26 mouse cellular contexts compared by ENCODE assay signal in the genomic region with DNA sequence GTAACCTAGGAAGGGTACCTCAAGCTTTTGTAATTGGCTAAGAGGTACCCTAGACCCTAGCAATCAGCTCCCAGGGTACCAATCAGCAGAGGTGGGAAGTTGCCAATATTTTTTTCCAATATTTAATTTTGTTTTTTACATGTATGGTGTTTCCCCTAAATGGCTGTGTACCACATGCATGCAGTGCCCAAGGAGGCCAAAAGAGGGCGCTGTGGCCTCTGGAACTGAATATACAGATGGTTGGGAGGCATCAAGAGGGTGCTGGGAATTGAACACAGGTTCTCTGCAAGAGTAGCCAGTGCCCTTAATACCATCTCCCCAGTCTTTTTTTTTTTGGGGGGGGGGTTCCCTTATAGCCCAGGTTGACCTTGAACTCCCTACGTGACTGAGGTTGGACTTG. TPM values are rescaled to one million over a fixed set of nuclear protein-coding genes. Genes with fewer than 3 reads are reported as not detected.
DNase-seq lines count a peak whose midpoint lies in the region; ATAC-seq and TF ChIP-seq lines count a peak whose summit lies in the region.
"Had no signal": no experiment of that assay in that cellular context is flagged by ENCODE, and none has a peak within 500 bp of the region (broad histone marks: within the 10 kb centered on the region; RNA-seq: fewer than 3 reads in every experiment).

No protein-coding gene starts in this region.

- no peaks in the 10 kb centered on the region for H3K36me3 ChIP-seq in liver, embryonic 14.5 days (replicated peaks; ENCODE audit: control insufficient read depth, insufficient read depth, low read depth)
- H3K36me3 ChIP-seq in liver, embryonic 11.5 days (ENCODE audit: control insufficient read depth, insufficient read depth, low read length): no peaks in the 10 kb centered on the region
- H3K36me3 ChIP-seq in small intestine, adult 2 months (ENCODE audit: control insufficient read depth, insufficient read depth, low read length): no peaks in the 10 kb centered on the region
- H3K36me3 ChIP-seq in midbrain, embryonic 10.5 days: no peaks in the 10 kb centered on the region
- H3K36me3 ChIP-seq: limb, embryonic 13.5 days; lung, embryonic 15.5 days; stomach, embryonic 15.5 days had no signal

- TF ChIP-seq POLR2A in small intestine, adult 2 months (IDR thresholded peaks at IDR 0.05; ENCODE audit: low read depth, low read length): no peak

- no peak overlapping the region for H3K27ac ChIP-seq in liver, embryonic 14.5 days
- no peak overlapping the region for H3K27ac ChIP-seq in liver, embryonic 11.5 days (ENCODE audit: low read depth, low read length)
- no peak overlapping the region for H3K27ac ChIP-seq in small intestine, adult 2 months (ENCODE audit: insufficient read depth, low read depth, low read length)
- H3K27ac ChIP-seq in midbrain, embryonic 10.5 days (replicated peaks): no peak overlapping the region
- H3K27ac ChIP-seq: forebrain, embryonic 13.5 days; hindbrain, postnatal 0 days; limb, embryonic 13.5 days; lung, embryonic 15.5 days; stomach, embryonic 15.5 days had no signal

- H3K9ac ChIP-seq in liver, embryonic 14.5 days (replicated peaks): no peak overlapping the region
- H3K9ac ChIP-seq in liver, embryonic 11.5 days (ENCODE audit: low read depth, low read length): no peak overlapping the region
- H3K9ac ChIP-seq: forebrain, embryonic 13.5 days; limb, embryonic 13.5 days; lung, embryonic 15.5 days; stomach, embryonic 15.5 days had no signal

- ATAC-seq in liver, embryonic 14.5 days (ENCODE audit: insufficient read depth): no peak
- ATAC-seq in liver, embryonic 11.5 days (replicated peaks; ENCODE audit: low FRiP score): no peak
- ATAC-seq: forebrain, embryonic 13.5 days; hindbrain, postnatal 0 days; midbrain, embryonic 16.5 days had no signal

- H3K4me2 ChIP-seq in liver, embryonic 14.5 days (ENCODE audit: low read depth): no peak overlapping the region
- H3K4me2 ChIP-seq in liver, embryonic 11.5 days: no peak overlapping the region
- H3K4me2 ChIP-seq: forebrain, embryonic 13.5 days; heart, embryonic 11.5 days; limb, embryonic 13.5 days; lung, embryonic 15.5 days; stomach, embryonic 15.5 days had no signal

- peak; percentile 71 for DNase-seq in heart, adult 11 months
- DNase-seq in heart, postnatal 4 days: no peak
- no peak for DNase-seq in liver, embryonic 14.5 days (ENCODE audit: low read depth in 3 of 3, low spot score in 3 of 3)
- DNase-seq in liver, embryonic 11.5 days (ENCODE audit: low spot score): no peak
- DNase-seq in ES-CJ7 (ENCODE audit: low read depth, low spot score): peak; percentile 35
- no peak for DNase-seq in midbrain, embryonic 10.5 days (ENCODE audit: low spot score)
- DNase-seq: cerebellum, postnatal 14 days; gastrocnemius, postnatal 36 days; thymus, postnatal 25 days had no signal

- H3K9me3 ChIP-seq in liver, embryonic 14.5 days (ENCODE audit: control insufficient read depth, low read length): no peaks in the 10 kb centered on the region
- H3K9me3 ChIP-seq in liver, embryonic 11.5 days (ENCODE audit: control insufficient read depth, low read length): no peaks in the 10 kb centered on the region
- H3K9me3 ChIP-seq in midbrain, embryonic 10.5 days (replicated peaks): peaks cover 11% of the 10 kb centered on the region
- H3K9me3 ChIP-seq: forebrain, embryonic 13.5 days; limb, embryonic 13.5 days; lung, embryonic 15.5 days; stomach, embryonic 15.5 days had no signal

- 44% methylated on average over 2 of the region's 2 CpGs for whole genome bisulfite sequencing in liver, embryonic 14.5 days (ENCODE audit: insufficient replicate concordance)
- 57% methylated on average over 2 of the region's 2 CpGs for WGBS in liver, embryonic 11.5 days
- WGBS in small intestine, adult 2 months: 62% methylated on average over 2 of the region's 2 CpGs
- 61% methylated on average over 2 of the region's 2 CpGs for WGBS in midbrain, embryonic 10.5 days

- no peaks in the 10 kb centered on the region for H3K4me1 ChIP-seq in liver, embryonic 14.5 days (replicated peaks; ENCODE audit: control insufficient read depth in 2 of 2, insufficient read depth in 2 of 2, low read length in 1 of 2)
- H3K4me1 ChIP-seq in liver, embryonic 11.5 days (replicated peaks; ENCODE audit: control insufficient read depth, insufficient read depth, low read length): no peaks in the 10 kb centered on the region
- H3K4me1 ChIP-seq in small intestine, adult 2 months (ENCODE audit: control insufficient read depth, insufficient read depth, insufficient read length, low read length): peaks cover 4% of the 10 kb centered on the region
- no peaks in the 10 kb centered on the region for H3K4me1 ChIP-seq in midbrain, embryonic 10.5 days
- H3K4me1 ChIP-seq: forebrain, embryonic 13.5 days had no signal

- no peaks in the 10 kb centered on the region for H3K27me3 ChIP-seq in liver, embryonic 14.5 days (ENCODE audit: control insufficient read depth, insufficient read depth, low read length)
- H3K27me3 ChIP-seq in liver, embryonic 11.5 days (replicated peaks; ENCODE audit: control insufficient read depth, insufficient read depth, low read length): no peaks in the 10 kb centered on the region
- no peaks in the 10 kb centered on the region for H3K27me3 ChIP-seq in small intestine, adult 2 months (ENCODE audit: control insufficient read depth, insufficient read depth, low read length)
- H3K27me3 ChIP-seq in midbrain, embryonic 10.5 days (ENCODE audit: low read depth, poor library complexity, severe bottlenecking): no peaks in the 10 kb centered on the region
- H3K27me3 ChIP-seq: forebrain, embryonic 13.5 days; limb, embryonic 13.5 days; lung, embryonic 15.5 days; stomach, embryonic 15.5 days had no signal

- TF ChIP-seq CTCF in liver, embryonic 14.5 days (IDR thresholded peaks at IDR 0.05; ENCODE audit: low read depth): peak; percentile 44
- peak; percentile 22; the same call in 1 of the 2 replicates for TF ChIP-seq CTCF in small intestine, adult 2 months (IDR thresholded peaks at IDR 0.05; ENCODE audit: extremely low read depth, insufficient read length, insufficient replicate concordance, low read depth, low read length)

- TF ChIP-seq EP300 in liver, embryonic 14.5 days (IDR thresholded peaks at IDR 0.05; ENCODE audit: low read depth): no peak

- no peak overlapping the region for H3K4me3 ChIP-seq in liver, embryonic 14.5 days (ENCODE audit: insufficient read depth in 1 of 2, low read depth in 2 of 2, low read length in 2 of 2)
- H3K4me3 ChIP-seq in liver, embryonic 11.5 days (ENCODE audit: low read depth, low read length): no peak overlapping the region
- H3K4me3 ChIP-seq in small intestine, adult 2 months (ENCODE audit: low read depth, low read length): no peak overlapping the region
- no peak overlapping the region for H3K4me3 ChIP-seq in midbrain, embryonic 10.5 days
- H3K4me3 ChIP-seq: forebrain, embryonic 13.5 days; limb, embryonic 13.5 days; lung, embryonic 15.5 days; stomach, embryonic 15.5 days had no signal

RNA-seq across cellular contexts. Expression of a gene that starts 11.7 kb away (rescaled TPM):
- not detected for total RNA-seq in heart, postnatal 4 days (2021)
- polyA plus RNA-seq in liver, embryonic 14.5 days (2012; rRNA removed): 0.09 and 0.21 TPM in 2 replicates
- 0.32 and 0.45 TPM in 2 replicates for polyA plus RNA-seq in liver, embryonic 14.5 days (2014; fragmentation: Nextera tagmentation; extraction: Ambion mirVana)
- not detected in 2 replicates for polyA plus RNA-seq in liver, embryonic 11.5 days (2014; fragmentation: Nextera tagmentation; extraction: Ambion mirVana)
- 0.24 and 0.30 TPM in 2 replicates for polyA plus RNA-seq in small intestine, adult 2 months (2012; rRNA removed)
- not detected in 2 replicates for polyA plus RNA-seq in midbrain, embryonic 10.5 days (2016; fragmentation: Nextera tagmentation; extraction: Ambion mirVana)
- total RNA-seq: ES-E14; hindbrain, postnatal 0 days; megakaryocyte, adult 5-6 weeks had no signal
- polyA plus RNA-seq: forebrain, embryonic 13.5 days; heart, embryonic 11.5 days; kidney, embryonic 14.5 days; limb, embryonic 13.5 days; midbrain, embryonic 16.5 days; neural tube, embryonic 11.5 days had no signal

RNA-seq across cellular contexts. Expression of a gene that starts 22.1 kb away (rescaled TPM):
- total RNA-seq in heart, postnatal 4 days (2021): not detected
- polyA plus RNA-seq in liver, embryonic 14.5 days (2012; rRNA removed): not detected in 2 replicates
- not detected in 2 replicates for polyA plus RNA-seq in liver, embryonic 14.5 days (2014; fragmentation: Nextera tagmentation; extraction: Ambion mirVana)
- polyA plus RNA-seq in liver, embryonic 11.5 days (2014; fragmentation: Nextera tagmentation; extraction: Ambion mirVana): not detected in 2 replicates
- not detected in 2 replicates for polyA plus RNA-seq in small intestine, adult 2 months (2012; rRNA removed)
- polyA plus RNA-seq in midbrain, embryonic 10.5 days (2016; fragmentation: Nextera tagmentation; extraction: Ambion mirVana): 0.12 and 0.19 TPM in 2 replicates
- total RNA-seq: adrenal gland, adult 18-20 months; gastrocnemius, postnatal 36 days; heart, postnatal 25 days; hindbrain, postnatal 0 days; layer of hippocampus, adult 8-10 months; left cerebral cortex, postnatal 10 days; megakaryocyte, adult 5-6 weeks had no signal
- polyA plus RNA-seq: heart, embryonic 11.5 days; kidney, embryonic 14.5 days; limb, embryonic 13.5 days; neural tube, embryonic 11.5 days; spleen, adult 2 months; stomach, embryonic 15.5 days had no signal

RNA-seq across cellular contexts. Expression of a gene that starts 35.2 kb away (rescaled TPM):
- total RNA-seq in heart, postnatal 4 days (2021): 10 to 100 TPM; 57.0 to 59.0 TPM
- polyA plus RNA-seq in liver, embryonic 14.5 days (2012; rRNA removed): 22.2 and 23.3 TPM in 2 replicates
- 11.7 and 13.8 TPM in 2 replicates for polyA plus RNA-seq in liver, embryonic 14.5 days (2014; fragmentation: Nextera tagmentation; extraction: Ambion mirVana)
- 37.1 and 39.7 TPM in 2 replicates for polyA plus RNA-seq in liver, embryonic 11.5 days (2014; fragmentation: Nextera tagmentation; extraction: Ambion mirVana)
- polyA plus RNA-seq in small intestine, adult 2 months (2012; rRNA removed): 64.8 and 129 TPM in 2 replicates
- 80.4 and 84.4 TPM in 2 replicates for polyA plus RNA-seq in midbrain, embryonic 10.5 days (2016; fragmentation: Nextera tagmentation; extraction: Ambion mirVana)

RNA-seq across cellular contexts. Expression of a gene that starts 47.3 kb away (rescaled TPM):
- 10 to 100 TPM; 24.7 to 27.8 TPM for total RNA-seq in heart, postnatal 4 days (2021)
- 15.2 and 15.9 TPM in 2 replicates for polyA plus RNA-seq in liver, embryonic 14.5 days (2012; rRNA removed)
- 18.3 and 19.1 TPM in 2 replicates for polyA plus RNA-seq in liver, embryonic 14.5 days (2014; fragmentation: Nextera tagmentation; extraction: Ambion mirVana)
- polyA plus RNA-seq in liver, embryonic 11.5 days (2014; fragmentation: Nextera tagmentation; extraction: Ambion mirVana): 40.9 and 44.8 TPM in 2 replicates
- 42.9 and 77.3 TPM in 2 replicates for polyA plus RNA-seq in small intestine, adult 2 months (2012; rRNA removed)
- 69.0 and 71.0 TPM in 2 replicates for polyA plus RNA-seq in midbrain, embryonic 10.5 days (2016; fragmentation: Nextera tagmentation; extraction: Ambion mirVana)

RNA-seq across cellular contexts. Expression of a gene that starts 49.5 kb away (rescaled TPM):
- total RNA-seq in heart, postnatal 4 days (2021): not detected
- polyA plus RNA-seq in liver, embryonic 14.5 days (2012; rRNA removed): 0.04 TPM in 2 replicates
- polyA plus RNA-seq in liver, embryonic 14.5 days (2014; fragmentation: Nextera tagmentation; extraction: Ambion mirVana): 0.28 TPM in 1 of 2 replicates, not detected in the other
- not detected in 2 replicates for polyA plus RNA-seq in liver, embryonic 11.5 days (2014; fragmentation: Nextera tagmentation; extraction: Ambion mirVana)
- polyA plus RNA-seq in small intestine, adult 2 months (2012; rRNA removed): 0.23 TPM in 1 of 2 replicates, not detected in the other
- polyA plus RNA-seq in midbrain, embryonic 10.5 days (2016; fragmentation: Nextera tagmentation; extraction: Ambion mirVana): not detected in 2 replicates
- total RNA-seq: adrenal gland, adult 18-20 months; ES-E14; gastrocnemius, postnatal 36 days; heart, postnatal 25 days; hindbrain, postnatal 0 days; layer of hippocampus, adult 8-10 months; left cerebral cortex, postnatal 10 days; megakaryocyte, adult 5-6 weeks had no signal
- polyA plus RNA-seq: forebrain, embryonic 13.5 days; kidney, embryonic 14.5 days; neural tube, embryonic 11.5 days; spleen, adult 2 months had no signal

Comparison
In these comparisons a context has a peak if more than half of its experiments do, and no peak if none do; other contexts are left out.
1. DNase-seq: peak in heart, adult 11 months (single experiment) and ES-CJ7 (single experiment); none in heart, postnatal 4 days (single experiment), liver, embryonic 14.5 days (0 of 3), liver, embryonic 11.5 days (single experiment) and midbrain, embryonic 10.5 days (single experiment).